In genomic region chr16:30743566-30743965, GRCm38 (mm10) we compare ENCODE assay signal across 22 mouse cellular contexts.
DNase-seq lines count a peak whose midpoint lies in the region; ATAC-seq and TF ChIP-seq lines count a peak whose summit lies in the region.
"Had no signal": no experiment of that assay in that cellular context is flagged by ENCODE, and none has a peak within 500 bp of the region (broad histone marks: within the 10 kb centered on the region; RNA-seq: fewer than 3 reads in every experiment).

No protein-coding gene starts in this region.

- H3K27ac ChIP-seq in hindbrain, postnatal 0 days: peak overlapping the region; percentile 45; the same call in 1 of the 2 replicates
- H3K27ac ChIP-seq in hindbrain, embryonic 13.5 days: no peak overlapping the region
- H3K27ac ChIP-seq in embryonic facial prominence, embryonic 10.5 days (replicated peaks): peak overlapping the region; percentile 65
- H3K27ac ChIP-seq in midbrain, embryonic 16.5 days (ENCODE audit: low read length): no peak overlapping the region
- H3K27ac ChIP-seq: embryonic facial prominence, embryonic 15.5 days; forebrain, embryonic 10.5 days; forebrain, embryonic 12.5 days had no signal

- no peak for ATAC-seq in hindbrain, postnatal 0 days
- ATAC-seq in hindbrain, embryonic 13.5 days (ENCODE audit: low FRiP score): no peak
- no peak for ATAC-seq in midbrain, embryonic 16.5 days
- ATAC-seq: activated CD4-positive, CD25-positive, alpha-beta regulatory T cell, adult 4 months; Patski had no signal

- 67% methylated on average over 4 of the region's 4 CpGs for WGBS in hindbrain, postnatal 0 days
- WGBS in hindbrain, embryonic 13.5 days: 78% methylated on average over 4 of the region's 4 CpGs
- WGBS in embryonic facial prominence, embryonic 10.5 days: 51% methylated on average over 4 of the region's 4 CpGs
- 78% methylated on average over 4 of the region's 4 CpGs for WGBS in midbrain, embryonic 16.5 days

- no peak overlapping the region for H3K9ac ChIP-seq in hindbrain, postnatal 0 days (replicated peaks; ENCODE audit: low read length)
- H3K9ac ChIP-seq in hindbrain, embryonic 13.5 days: no peak overlapping the region
- no peak overlapping the region for H3K9ac ChIP-seq in midbrain, embryonic 16.5 days (ENCODE audit: low read depth, low read length)
- H3K9ac ChIP-seq: embryonic facial prominence, embryonic 13.5 days; embryonic facial prominence, embryonic 15.5 days; forebrain, embryonic 12.5 days had no signal

- no peak for DNase-seq in hindbrain, postnatal 0 days (ENCODE audit: low spot score)
- DNase-seq in kidney, postnatal 36 days: peak; percentile 34 to 37
- no peak for DNase-seq in kidney, adult 8-10 months
- no peak for DNase-seq in embryonic facial prominence, embryonic 10.5 days (ENCODE audit: low spot score)
- no peak for DNase-seq in Muller cell, postnatal 12 days (ENCODE audit: inconsistent ontology term)
- DNase-seq: adrenal gland, adult 2 months; adrenal gland, postnatal 10 days; adrenal gland, postnatal 25 days; cerebellum, adult 11 months; cerebellum, adult 18-20 months; cerebellum, adult 8-10 months; cerebellum, adult 9-11 months; cerebellum, postnatal 14 days had no signal

- no peak overlapping the region for H3K4me2 ChIP-seq in hindbrain, postnatal 0 days (ENCODE audit: low read depth, low read length)
- H3K4me2 ChIP-seq in hindbrain, embryonic 13.5 days: no peak overlapping the region
- no peak overlapping the region for H3K4me2 ChIP-seq in midbrain, embryonic 16.5 days (ENCODE audit: low read length)
- H3K4me2 ChIP-seq: embryonic facial prominence, embryonic 13.5 days; embryonic facial prominence, embryonic 15.5 days; forebrain, embryonic 12.5 days had no signal

- peaks cover 14% of the 10 kb centered on the region for H3K4me1 ChIP-seq in hindbrain, postnatal 0 days (ENCODE audit: insufficient read depth, low read length)
- peaks cover 32% of the 10 kb centered on the region for H3K4me1 ChIP-seq in hindbrain, embryonic 13.5 days (replicated peaks)
- peaks cover 77% of the 10 kb centered on the region for H3K4me1 ChIP-seq in embryonic facial prominence, embryonic 10.5 days
- peaks cover 4% of the 10 kb centered on the region; the same call in 1 of the 2 replicates for H3K4me1 ChIP-seq in midbrain, embryonic 16.5 days (ENCODE audit: control insufficient read depth, insufficient read depth, low read length)

- no peaks in the 10 kb centered on the region for H3K9me3 ChIP-seq in hindbrain, postnatal 0 days (ENCODE audit: low read length)
- no peaks in the 10 kb centered on the region for H3K9me3 ChIP-seq in hindbrain, embryonic 13.5 days
- H3K9me3 ChIP-seq in embryonic facial prominence, embryonic 10.5 days: no peaks in the 10 kb centered on the region
- no peaks in the 10 kb centered on the region for H3K9me3 ChIP-seq in midbrain, embryonic 16.5 days (replicated peaks; ENCODE audit: control insufficient read depth, low read length, poor library complexity, severe bottlenecking)
- H3K9me3 ChIP-seq: embryonic facial prominence, embryonic 13.5 days; embryonic facial prominence, embryonic 15.5 days; forebrain, embryonic 10.5 days; forebrain, embryonic 12.5 days had no signal

- H3K36me3 ChIP-seq in hindbrain, postnatal 0 days (ENCODE audit: insufficient read depth, low read length): no peaks in the 10 kb centered on the region
- H3K36me3 ChIP-seq in hindbrain, embryonic 13.5 days: no peaks in the 10 kb centered on the region
- H3K36me3 ChIP-seq in embryonic facial prominence, embryonic 10.5 days (replicated peaks): no peaks in the 10 kb centered on the region
- H3K36me3 ChIP-seq in midbrain, embryonic 16.5 days (ENCODE audit: control insufficient read depth, insufficient read depth, low read length): no peaks in the 10 kb centered on the region
- H3K36me3 ChIP-seq: embryonic facial prominence, embryonic 13.5 days; embryonic facial prominence, embryonic 15.5 days; forebrain, embryonic 10.5 days; forebrain, embryonic 12.5 days had no signal

- H3K27me3 ChIP-seq in hindbrain, postnatal 0 days (ENCODE audit: insufficient read depth, low read length): no peaks in the 10 kb centered on the region
- H3K27me3 ChIP-seq in hindbrain, embryonic 13.5 days: no peaks in the 10 kb centered on the region
- 0 out of 2 replicates have a peak, but pooled peaks cover 7% of the 10 kb centered on the region for H3K27me3 ChIP-seq in embryonic facial prominence, embryonic 10.5 days (replicated peaks; ENCODE audit: low read depth, poor library complexity, severe bottlenecking)
- H3K27me3 ChIP-seq in midbrain, embryonic 16.5 days (ENCODE audit: control insufficient read depth, insufficient read depth, low read depth, low read length): no peaks in the 10 kb centered on the region
- H3K27me3 ChIP-seq: embryonic facial prominence, embryonic 13.5 days; embryonic facial prominence, embryonic 15.5 days; forebrain, embryonic 12.5 days; Patski had no signal

- TF ChIP-seq CTCF in hindbrain, postnatal 0 days (IDR thresholded peaks at IDR 0.05; ENCODE audit: low read depth): no peak

- H3K4me3 ChIP-seq in hindbrain, postnatal 0 days (ENCODE audit: low read length): no peak overlapping the region
- no peak overlapping the region for H3K4me3 ChIP-seq in hindbrain, embryonic 13.5 days
- H3K4me3 ChIP-seq in embryonic facial prominence, embryonic 10.5 days: no peak overlapping the region
- H3K4me3 ChIP-seq in midbrain, embryonic 16.5 days (ENCODE audit: low read depth, low read length): no peak overlapping the region
- H3K4me3 ChIP-seq: embryonic facial prominence, embryonic 13.5 days; embryonic facial prominence, embryonic 15.5 days; erythroblast, embryonic 14.5 days; forebrain, embryonic 10.5 days; forebrain, embryonic 12.5 days had no signal

Comparison
In these comparisons a context has a peak if more than half of its experiments do, and no peak if none do; other contexts are left out.
1. DNase-seq: peak in kidney, postnatal 36 days (2 of 2); none in hindbrain, postnatal 0 days (single experiment), kidney, adult 8-10 months (0 of 2), embryonic facial prominence, embryonic 10.5 days (single experiment) and Muller cell, postnatal 12 days (single experiment).
2. H3K27ac ChIP-seq: peak in hindbrain, postnatal 0 days (single experiment) and embryonic facial prominence, embryonic 10.5 days (single experiment); none in hindbrain, embryonic 13.5 days (single experiment) and midbrain, embryonic 16.5 days (single experiment).